Mouse (Mus musculus) c-Kit-positive CD71-positive TER-119-negative erythroid progenitor cells, embryonic 14.5 days (primary cell): ENCODE results near the gene Pttg1.

Experiments used
- DNase-seq: peaks from one replicate; pipeline ENCODE4 v3.0.0-alpha.2; 2013; ENCODE audit warnings: low read depth

Pttg1 gene

DNA sequence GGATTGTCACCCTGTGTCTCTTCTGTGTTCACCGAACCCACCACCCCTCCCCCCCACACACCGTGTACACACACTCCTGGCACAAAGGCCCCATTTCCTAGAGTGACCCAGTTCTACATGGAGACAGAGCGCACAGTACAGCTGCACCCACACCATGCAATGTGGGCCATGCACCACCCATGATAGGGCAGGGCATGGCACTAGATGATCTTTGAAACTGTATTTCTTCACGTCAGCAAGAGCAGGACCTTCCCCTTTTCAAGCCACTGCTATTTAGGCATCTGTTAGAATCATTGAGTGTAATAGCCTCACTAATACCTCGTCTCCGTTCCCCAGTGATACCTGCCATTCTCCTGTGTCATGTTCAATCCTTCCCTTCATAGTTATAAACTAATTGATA is 51.1 kb downstream of the Pttg1 start:
- no peak for DNase-seq

DNA sequence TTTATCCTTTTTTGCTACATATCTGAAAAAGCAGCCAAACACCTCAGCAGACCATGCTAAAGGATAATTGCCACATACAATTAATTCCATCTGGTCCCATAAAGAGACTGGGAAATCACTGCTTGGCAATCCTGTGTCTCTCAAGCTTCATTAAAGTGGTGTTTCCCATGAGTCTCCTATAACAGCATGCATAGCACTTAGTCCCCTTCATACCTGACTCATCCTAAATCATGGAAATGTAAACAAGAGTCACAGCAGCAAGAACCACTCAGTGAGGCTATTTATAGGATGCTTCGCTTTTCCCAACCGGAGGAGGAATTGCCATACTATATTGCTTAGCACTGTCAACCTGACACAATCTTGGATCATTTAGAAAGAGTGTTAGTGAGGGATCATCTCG is 52.7 kb downstream of the Pttg1 start:
- no peak for DNase-seq

GRCm38 (mm10) chr11:43371807-43372206 is 54.2 kb downstream of the Pttg1 start:
- DNase-seq, result no peak
